Mouse (Mus musculus) heart, adult 2 months (tissue): ENCODE data around the gene Nanos3.

Source experiments
- CTCF ChIP-seq: fragments of 200-600 bp; IDR thresholded peaks from 2 replicates; pipeline ENCODE4 v1.8.1; 2022; ENCODE audit warnings: antibody characterized with exemption, mild to moderate bottlenecking, moderate library complexity
- EP300 ChIP-seq: fragments of 200-500 bp; IDR thresholded peaks from 2 replicates; pipeline ENCODE4 v1.6.1; 2011; ENCODE audit warnings: low read depth, low read length, control low read depth; ENCODE audit not compliant: insufficient read depth
- POLR2A ChIP-seq: fragments of 200-500 bp; IDR thresholded peaks from 2 replicates; pipeline ENCODE4 v1.6.1; 2011; ENCODE audit warnings: mild to moderate bottlenecking, low read depth, low read length, control low read depth; ENCODE audit not compliant: insufficient read depth

DNA sequence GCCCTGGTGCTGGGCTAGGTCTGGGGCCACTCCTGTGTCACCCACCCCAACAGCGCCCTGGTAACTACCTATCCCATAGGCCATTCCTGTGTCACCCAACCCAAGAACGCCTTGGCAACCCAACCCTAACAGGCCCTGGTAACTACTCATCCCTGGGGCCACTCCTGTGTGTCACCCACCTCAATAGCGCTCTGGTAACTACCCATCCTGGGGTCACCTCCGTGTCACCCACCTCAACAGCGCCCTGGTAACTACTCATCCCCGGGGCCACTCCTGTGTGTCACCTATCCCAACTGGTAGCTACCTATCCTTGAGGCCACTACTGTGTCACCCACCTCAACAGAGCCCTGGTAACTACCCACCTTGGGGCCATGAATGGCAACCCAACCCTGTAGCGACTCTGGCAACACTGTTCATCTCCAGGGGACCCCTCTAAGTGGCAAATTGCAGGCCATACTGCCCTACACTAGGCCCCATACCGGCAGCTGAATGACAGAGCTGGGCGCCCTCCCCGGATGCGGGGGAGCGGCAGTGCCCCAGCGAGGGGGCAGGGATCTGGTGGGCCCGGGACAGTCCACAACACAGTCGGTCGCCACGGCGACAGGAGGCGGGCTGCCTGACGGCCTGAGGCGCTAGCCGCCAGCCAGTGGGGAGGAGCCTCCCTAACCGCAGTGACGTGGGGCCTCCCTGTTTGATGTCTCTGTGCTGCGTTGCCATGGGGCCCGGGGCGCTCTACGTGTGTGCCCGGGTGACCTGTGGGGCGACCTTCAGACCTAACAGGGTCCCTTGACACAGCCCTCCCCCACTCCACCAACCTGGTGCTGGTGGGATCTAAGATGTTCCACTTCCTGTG is 13.1 kb upstream of the Nanos3 start:
- TF ChIP-seq CTCF (no peak), POLR2A (no peak), EP300 (peak; percentile 70)
